Mouse (Mus musculus): ENCODE data around the gene Spdye4a.
A peak's percentile ranks its signal among the peaks of the same experiment; 100 is the strongest.

Gene Spdye4a

DNA sequence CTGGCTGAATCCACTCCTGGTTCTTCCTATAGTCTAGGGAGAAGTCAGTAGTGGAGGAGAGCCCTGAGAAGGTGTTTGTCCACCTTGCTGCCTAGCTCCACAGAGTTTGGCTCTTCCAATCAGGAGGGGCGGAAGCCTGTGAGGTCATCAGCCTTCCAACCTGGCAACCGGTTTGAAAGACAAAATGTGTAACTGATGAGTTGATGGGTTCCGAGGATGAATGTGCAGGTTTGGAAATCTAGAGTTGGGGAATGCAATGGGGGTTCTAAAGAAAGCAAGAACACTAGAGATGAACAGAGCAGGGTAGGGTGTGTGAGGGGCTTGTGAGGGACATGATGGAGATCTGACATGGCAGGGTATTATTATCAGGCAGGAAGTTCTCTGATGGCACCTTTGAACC, at the start of gene Spdye4a:
Gene Spdye4a, minus strand, starts transcription at position 101 of the 400 bp plus-strand sequence.
- no peak for DNase-seq

GRCm38 (mm10) chr5:143275761-143276160, 49.1 kb upstream of the Spdye4a start:
- no peak for DNase-seq

DNA sequence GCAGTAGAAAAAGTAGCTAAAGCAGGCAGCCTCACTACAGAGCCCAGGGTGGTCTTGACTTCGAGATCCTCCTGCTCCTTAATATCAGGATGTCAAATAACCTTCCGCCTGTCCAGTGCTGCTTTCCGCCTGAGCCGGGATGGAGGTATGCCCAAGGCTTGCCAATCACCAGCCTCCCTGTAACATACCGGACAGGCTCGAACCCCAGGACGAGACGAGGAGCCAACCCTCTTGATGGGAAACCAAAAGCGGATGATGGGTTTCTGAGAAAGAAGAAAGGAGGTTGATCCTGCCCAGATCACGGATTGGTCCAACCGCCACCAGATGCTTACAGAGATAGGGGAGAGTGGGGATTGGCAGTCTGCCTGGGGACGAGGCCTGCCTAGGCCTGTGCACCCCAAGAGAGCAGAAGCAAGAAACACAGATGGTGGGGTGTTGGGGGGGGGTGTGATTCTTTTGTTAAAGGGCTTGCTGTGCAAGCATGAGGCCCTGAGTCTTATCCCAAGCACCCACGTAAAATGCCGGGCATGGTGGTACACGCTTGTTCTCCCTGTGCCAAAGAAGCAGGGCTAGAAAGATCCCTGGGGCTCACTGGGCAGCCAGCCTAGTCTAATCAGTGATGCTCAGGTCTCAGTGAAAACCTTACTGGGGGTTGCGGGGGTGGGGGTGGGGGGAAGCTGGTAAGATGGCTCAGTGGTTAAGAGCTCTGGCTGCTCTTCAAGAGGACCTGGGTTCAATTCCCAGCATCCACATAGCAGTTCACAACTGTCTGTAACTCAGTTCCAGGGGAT, 46.0 kb upstream of the Spdye4a start:
- no peak for DNase-seq

GRCm38 (mm10) chr5:143272108-143272507, 45.4 kb upstream of the Spdye4a start:
- no peak for DNase-seq

GRCm38 (mm10) chr5:143271642-143272041, 45.0 kb upstream of the Spdye4a start:
- no peak for DNase-seq

DNA sequence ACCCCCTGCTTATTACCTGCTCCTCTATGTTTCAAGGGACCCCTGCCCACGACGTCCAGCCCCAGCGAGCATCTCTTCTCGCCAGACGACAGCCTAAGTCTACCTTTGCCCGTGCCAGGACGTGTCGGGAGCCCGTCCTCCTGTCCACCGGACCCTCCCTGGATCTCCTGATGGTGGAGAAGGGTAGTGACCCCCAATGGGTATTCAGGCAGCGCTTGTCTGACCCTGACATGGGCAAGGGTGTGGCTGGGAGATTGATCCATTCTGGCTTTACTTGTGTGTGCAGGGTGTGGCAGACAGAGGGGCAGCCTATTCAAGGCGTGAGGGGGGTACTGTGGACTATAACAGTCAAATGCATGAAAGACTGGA, 43.4 kb upstream of the Spdye4a start:
- no peak for DNase-seq

DNA sequence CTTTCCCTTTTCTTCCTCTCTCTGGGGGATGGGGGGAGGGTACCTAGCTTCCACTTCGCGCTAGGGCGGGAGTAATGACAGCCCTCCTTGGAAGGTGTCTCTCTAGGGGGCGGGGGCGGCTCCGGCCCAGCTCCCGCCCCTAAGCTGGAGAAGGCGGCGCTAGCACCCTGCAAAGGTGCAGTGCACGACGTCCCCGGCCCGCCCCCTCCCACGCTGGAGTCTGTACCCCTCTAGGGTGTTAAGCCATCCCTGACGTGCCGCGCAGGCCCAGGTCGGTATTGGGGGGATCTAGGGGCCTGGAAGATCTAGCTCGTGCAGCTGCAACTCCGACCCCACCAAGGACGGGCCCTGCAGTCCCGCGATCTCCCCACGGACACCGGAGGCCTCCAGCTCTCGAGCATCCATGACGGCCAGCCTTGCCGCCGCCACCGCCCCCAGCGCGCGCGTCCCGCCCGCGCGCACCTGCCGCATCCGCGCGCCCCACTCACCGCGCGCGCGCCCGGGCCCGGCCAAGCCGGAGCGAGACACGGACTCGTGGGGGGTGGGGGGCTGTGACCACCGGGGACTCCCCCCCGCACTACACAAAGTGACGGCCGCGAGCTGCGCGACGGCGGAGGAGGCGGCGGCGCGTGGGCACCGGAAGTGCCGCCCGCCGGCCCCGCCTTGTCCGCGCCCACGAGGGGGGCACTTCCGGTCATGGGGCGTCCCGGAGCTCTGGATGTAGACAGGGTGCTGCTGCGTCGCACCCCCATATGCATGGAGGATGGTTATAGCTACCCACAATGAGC, 42.9 kb upstream of the Spdye4a start, which contains the start of gene Zfp316:
Gene Zfp316, minus strand, starts transcription at position 660 of the 788 bp plus-strand sequence.
- peak; percentile 75 for DNase-seq

DNA sequence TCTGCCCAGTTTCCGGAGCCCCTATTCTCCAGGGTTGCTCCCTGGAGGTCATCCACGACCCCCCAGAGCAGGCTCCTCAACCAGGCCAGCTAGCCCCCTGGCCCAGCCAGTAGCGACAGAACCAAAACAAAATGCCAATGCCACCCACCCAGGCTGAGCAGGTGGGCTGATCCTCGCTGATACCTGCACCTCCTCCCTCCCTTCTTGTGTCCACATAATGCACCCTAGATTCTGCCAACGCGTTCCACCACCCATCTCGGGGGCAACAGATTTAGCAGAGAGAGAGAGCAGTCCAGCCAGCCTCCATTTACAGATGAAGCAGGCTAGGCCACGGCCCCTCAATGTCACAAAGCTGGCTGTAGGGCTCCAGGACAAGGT, 42.3 kb upstream of the Spdye4a start:
- DNase-seq = no peak

GRCm38 (mm10) chr5:143266794-143267193, 40.1 kb upstream of the Spdye4a start:
- no peak for DNase-seq

DNA sequence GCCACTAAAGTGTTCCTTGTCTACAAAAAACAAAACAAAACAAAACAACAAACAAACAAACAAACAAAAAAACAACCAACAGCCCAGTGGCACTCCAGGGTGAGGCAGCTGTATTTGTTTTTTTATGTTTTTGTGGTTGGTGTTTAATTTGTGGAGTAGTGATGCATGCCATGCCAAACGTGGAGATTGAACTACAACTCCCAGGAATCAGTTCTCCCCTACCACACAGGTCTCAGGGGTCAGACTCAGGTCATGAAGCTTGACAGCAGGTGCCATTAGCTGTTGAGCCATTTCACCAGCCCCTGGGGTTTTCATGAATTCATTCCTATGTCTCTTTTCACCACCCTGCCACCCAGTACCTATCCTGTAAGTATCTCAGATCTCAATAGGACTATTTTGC, 38.7 kb upstream of the Spdye4a start:
- no peak for DNase-seq

- no peak for DNase-seq
Measured at GRCm38 (mm10) chr5:143264689-143265088, 38.0 kb upstream of the Spdye4a start.

- no peak for DNase-seq
Measured at GRCm38 (mm10) chr5:143261636-143262035, 34.9 kb upstream of the Spdye4a start.

- DNase-seq = no peak
Measured at GRCm38 (mm10) chr5:143255802-143256201, 29.1 kb upstream of the Spdye4a start.

DNA sequence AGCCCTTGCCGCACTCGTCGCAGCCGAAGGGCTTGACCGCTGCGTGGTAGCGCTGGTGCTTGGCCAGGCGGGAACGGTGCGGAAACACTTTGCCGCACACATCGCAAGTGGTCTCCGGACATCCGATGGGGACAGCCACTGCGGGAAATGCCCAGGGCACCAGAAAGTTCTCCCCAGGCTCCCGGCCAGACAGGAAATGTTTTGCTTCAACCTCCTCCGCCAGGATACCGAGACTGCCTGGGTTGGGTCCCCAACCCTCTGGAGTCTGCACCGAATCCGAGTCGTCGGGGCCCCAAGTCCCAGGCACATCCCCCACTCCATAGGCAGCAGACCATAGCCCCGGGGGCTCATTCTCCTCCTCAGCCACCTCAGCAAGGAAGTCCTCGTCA, 28.4 kb upstream of the Spdye4a start:
- DNase-seq = no peak

GRCm38 (mm10) chr5:143254487-143255130, 27.9 kb upstream of the Spdye4a start:
- DNase-seq = peak; percentile 37

GRCm38 (mm10) chr5:143253881-143254486, 27.3 kb upstream of the Spdye4a start:
- DNase-seq = no peak

GRCm38 (mm10) chr5:143253186-143253880, 26.6 kb upstream of the Spdye4a start:
- peak; percentile 63 for DNase-seq

DNA sequence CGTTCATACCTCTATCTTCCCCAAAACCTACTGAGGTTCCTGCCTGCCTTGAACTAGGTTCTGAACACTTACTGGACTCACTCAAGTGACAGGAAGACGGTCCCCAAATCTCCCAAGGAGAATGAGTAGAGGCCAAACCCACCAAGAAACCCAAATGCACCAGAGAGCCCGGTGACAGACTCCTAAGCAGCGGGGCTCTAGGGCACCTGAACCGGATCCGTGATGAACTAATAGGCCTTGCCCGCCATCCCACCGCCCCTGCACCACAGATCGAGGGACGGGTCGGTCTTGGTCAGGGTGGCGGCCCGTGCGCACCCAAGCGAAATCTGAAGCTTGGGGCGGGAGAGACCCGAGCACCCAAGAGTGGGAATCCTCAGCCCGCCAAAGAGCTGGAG, 26.1 kb upstream of the Spdye4a start:
- DNase-seq = no peak

- DNase-seq = no peak
Measured at GRCm38 (mm10) chr5:143252039-143252438, 25.3 kb upstream of the Spdye4a start.

- no peak for DNase-seq
Measured at GRCm38 (mm10) chr5:143244926-143245325, 18.2 kb upstream of the Spdye4a start.

GRCm38 (mm10) chr5:143236036-143236435, 9.3 kb upstream of the Spdye4a start:
- DNase-seq = no peak

- DNase-seq = peak; percentile 95
Measured at GRCm38 (mm10) chr5:143235028-143235693, 8.5 kb upstream of the Spdye4a start, which contains the start of gene Zfp12. Gene Zfp12 (plus strand): TSS chr5:143235163.

All from cerebellum, adult 11 months (tissue).